Mouse (Mus musculus) lung, embryonic 14.5 days (tissue): ENCODE measurements around the gene 1500011B03Rik. TPM values are rescaled to one million over a fixed set of nuclear protein-coding genes. Genes with fewer than 3 reads are reported as not detected.

ENCODE experiments used
- ATAC-seq: fragments of 200-750 bp; cut with Nextera tagmentation; 2 replicates; pipeline ENCODE4 v1.8.0; 2017; ENCODE audit warnings: mild to moderate bottlenecking, moderate TSS enrichment, moderate library complexity; ENCODE audit not compliant: insufficient read depth
- DNase-seq: peaks from one replicate; pipeline ENCODE4 v3.0.0-alpha.2; 2015
- H3K27ac ChIP-seq: fragments of 300-500 bp; sonication (generic); 2 replicates; pipeline ENCODE4 v1.5.1; 2014; ENCODE audit warnings: low read depth, mild to moderate bottlenecking, moderate library complexity
- H3K27me3 ChIP-seq: fragments of 300-500 bp; sonication (generic); 2 replicates; pipeline ENCODE4 v1.6.1; 2014; ENCODE audit warnings: low read length, control low read depth; ENCODE audit not compliant: insufficient read depth
- H3K36me3 ChIP-seq: fragments of 300-500 bp; sonication (generic); 2 replicates; pipeline ENCODE4 v1.6.1; 2014; ENCODE audit warnings: control low read depth; ENCODE audit not compliant: insufficient read depth
- H3K4me1 ChIP-seq: fragments of 300-500 bp; sonication (generic); 2 replicates; pipeline ENCODE4 v1.6.1; 2014; ENCODE audit warnings: antibody characterized with exemption, control low read depth; ENCODE audit not compliant: insufficient read depth
- H3K4me2 ChIP-seq: fragments of 300-500 bp; sonication (generic); 2 replicates; pipeline ENCODE4 v1.6.1; 2014; ENCODE audit warnings: mild to moderate bottlenecking
- H3K4me3 ChIP-seq: fragments of 300-500 bp; sonication (generic); 2 replicates; pipeline ENCODE4 v1.5.1; 2014; ENCODE audit warnings: low read depth, low read length
- H3K9ac ChIP-seq: fragments of 300-500 bp; sonication (generic); 2 replicates; pipeline ENCODE4 v1.6.1; 2014
- H3K9me3 ChIP-seq: fragments of 300-500 bp; sonication (generic); 2 replicates; pipeline ENCODE4 v1.6.1; 2016; ENCODE audit warnings: low read depth, low read length, control low read depth
- CTCF ChIP-seq: IDR thresholded peaks from 2 replicates; pipeline ENCODE4 v1.5.1; 2016; ENCODE audit warnings: antibody characterized with exemption, low read depth
- WGBS: fragments of 180-500 bp; shearing (Covaris S2); extraction: QIAGEN DNeasy Blood & Tissue Kit; methylation state at CpG from one replicate; pipeline ENCODE4 v1.1.7; 2014; 5-methylcytosine and 5-hydroxymethylcytosine counted together
- polyA plus RNA-seq: library from polyadenylated mRNA; unstranded; fragments of >200 nt; fragmentation: Nextera tagmentation; extraction: Ambion mirVana; gene quantifications from 2 replicates; pipeline ENCODE4 v1.2.1, GENCODE M21; 2014

The 1500011B03Rik gene
- polyA plus RNA-seq, 1 experiment from 2014 or later, result 86.4 TPM

GRCm38 (mm10) chr5:114773780-114774179 lies 49.5 kb downstream of the 1500011B03Rik start:
- Histone ChIP-seq H3K4me2 (peak overlapping the region; percentile 97), H3K9me3 (no peaks in the 10 kb centered on the region), H3K36me3 (no peaks in the 10 kb centered on the region), H3K4me1 (no peaks in the 10 kb centered on the region), H3K4me3 (peak overlapping the region; percentile 84), H3K27ac (peak overlapping the region; percentile 91), H3K27me3 (no peaks in the 10 kb centered on the region), H3K9ac (peak overlapping the region; percentile 82)
- no peak for DNase-seq
- TF ChIP-seq CTCF, result no peak
- 1% methylated on average over 11 of the region's 11 CpGs for WGBS
- ATAC-seq, result no peak

- H3K4me3 ChIP-seq, result peak overlapping the region; percentile 84
- peak overlapping the region; percentile 97 for H3K4me2 ChIP-seq
- no peaks in the 10 kb centered on the region for H3K9me3 ChIP-seq
- ATAC-seq (peak; percentile 83), DNase-seq (peak; percentile 99)
- H3K4me1 ChIP-seq, result no peaks in the 10 kb centered on the region
- H3K27me3 ChIP-seq, result no peaks in the 10 kb centered on the region
- peak overlapping the region; percentile 89 for H3K9ac ChIP-seq
- whole genome bisulfite sequencing, result under 1% methylated on average over 41 of the region's 52 CpGs
- no peaks in the 10 kb centered on the region for H3K36me3 ChIP-seq
- H3K27ac ChIP-seq, result peak overlapping the region; percentile 91
- no peak for TF ChIP-seq CTCF
These were observed 50.0 kb downstream of the 1500011B03Rik start for GRCm38 (mm10) chr5:114773211-114773710.

- Histone ChIP-seq H3K27ac (peak overlapping the region; percentile 83), H3K4me1 (no peaks in the 10 kb centered on the region), H3K27me3 (no peaks in the 10 kb centered on the region), H3K4me2 (peak overlapping the region; percentile 97), H3K9ac (peak overlapping the region; percentile 89), H3K4me3 (peak overlapping the region; percentile 84), H3K36me3 (no peaks in the 10 kb centered on the region), H3K9me3 (no peaks in the 10 kb centered on the region)
- WGBS, result under 1% methylated on average over 39 of the region's 57 CpGs
- DNase-seq (peak; percentile 59), ATAC-seq (peak; percentile 65)
- no peak for TF ChIP-seq CTCF
These were observed 50.6 kb downstream of the 1500011B03Rik start for GRCm38 (mm10) chr5:114772456-114773203.

- ATAC-seq, result no peak
- Histone ChIP-seq H3K27me3 (no peaks in the 10 kb centered on the region), H3K4me2 (peak overlapping the region; percentile 97), H3K36me3 (0 out of 2 replicates have a peak, but pooled peaks cover under 1% of the 10 kb centered on the region), H3K4me3 (peak overlapping the region; percentile 84), H3K9ac (peak overlapping the region; percentile 89), H3K9me3 (no peaks in the 10 kb centered on the region), H3K27ac (no peak overlapping the region), H3K4me1 (no peaks in the 10 kb centered on the region)
- peak; percentile 8 for DNase-seq
- TF ChIP-seq CTCF, result no peak
- WGBS, result 72% methylated on average over 8 of the region's 8 CpGs
These were observed 51.5 kb downstream of the 1500011B03Rik start for GRCm38 (mm10) chr5:114771796-114772195.

- TF ChIP-seq CTCF, result no peak
- 91% methylated on average over 8 of the region's 8 CpGs for WGBS
- Histone ChIP-seq H3K4me1 (no peaks in the 10 kb centered on the region), H3K4me3 (no peak overlapping the region), H3K4me2 (no peak overlapping the region), H3K27ac (no peak overlapping the region), H3K9me3 (no peaks in the 10 kb centered on the region), H3K36me3 (peaks cover 16% of the 10 kb centered on the region; the same call in 1 of the 2 replicates), H3K27me3 (no peaks in the 10 kb centered on the region), H3K9ac (no peak overlapping the region)
- no peak for DNase-seq
- no peak for ATAC-seq
These were observed 53.5 kb downstream of the 1500011B03Rik start for GRCm38 (mm10) chr5:114769786-114770185.

- no peak overlapping the region for H3K4me3 ChIP-seq
- 92% methylated on average over 7 of the region's 7 CpGs for WGBS
- no peaks in the 10 kb centered on the region for H3K27me3 ChIP-seq
- no peak overlapping the region for H3K9ac ChIP-seq
- H3K4me2 ChIP-seq, result no peak overlapping the region
- no peaks in the 10 kb centered on the region for H3K4me1 ChIP-seq
- peaks cover 40% of the 10 kb centered on the region for H3K36me3 ChIP-seq
- no peak for DNase-seq
- no peaks in the 10 kb centered on the region for H3K9me3 ChIP-seq
- TF ChIP-seq CTCF, result no peak
- no peak overlapping the region for H3K27ac ChIP-seq
- no peak for ATAC-seq
These were observed 56.1 kb downstream of the 1500011B03Rik start for GRCm38 (mm10) chr5:114767185-114767584.

- no peak for TF ChIP-seq CTCF
- Histone ChIP-seq H3K4me3 (no peak overlapping the region), H3K4me1 (no peaks in the 10 kb centered on the region), H3K27me3 (no peaks in the 10 kb centered on the region), H3K27ac (no peak overlapping the region), H3K9me3 (no peaks in the 10 kb centered on the region), H3K36me3 (peaks cover 45% of the 10 kb centered on the region), H3K4me2 (no peak overlapping the region), H3K9ac (no peak overlapping the region)
- WGBS, result 83% methylated on average over 8 of the region's 8 CpGs
- no peak for ATAC-seq
- DNase-seq, result no peak
These were observed 56.6 kb downstream of the 1500011B03Rik start for GRCm38 (mm10) chr5:114766686-114767085.
